Mouse (Mus musculus) skeletal muscle tissue, postnatal 0 days (tissue): ENCODE measurements around the gene Mei1. TPM values are rescaled to one million over a fixed set of nuclear protein-coding genes. Genes with fewer than 3 reads are reported as not detected.

Experiments
- polyA plus RNA-seq: library from polyadenylated mRNA; unstranded; fragments of >200 nt; fragmentation: Nextera tagmentation; extraction: Ambion mirVana; gene quantifications from 2 replicates; pipeline ENCODE4 v1.2.1, GENCODE M21; 2015

The Mei1 gene
- not detected in 2 replicates for polyA plus RNA-seq

DNA sequence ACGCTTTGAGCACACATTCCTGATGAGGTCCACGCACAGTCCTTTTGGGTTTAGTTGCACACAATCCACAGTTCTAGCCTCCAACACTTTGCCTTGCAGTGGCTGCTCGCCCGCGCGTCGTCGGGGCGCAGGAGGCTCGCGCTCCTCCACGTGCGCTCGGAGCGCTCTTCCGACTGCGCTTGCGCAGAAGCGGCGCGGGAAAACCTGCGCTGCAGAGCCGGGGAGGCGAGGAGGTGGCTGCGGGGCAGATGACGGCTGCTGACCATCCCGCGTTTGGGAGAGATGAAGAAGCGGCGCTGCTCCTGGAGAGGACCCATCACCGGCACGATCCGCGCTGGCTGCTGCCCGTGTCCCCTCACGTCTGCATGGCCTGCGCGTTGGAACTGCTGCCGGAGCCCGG lies at the start of gene Mei1:
Mei1 (plus strand) TSS at position 99 of the 400 bp plus-strand sequence.

DNA sequence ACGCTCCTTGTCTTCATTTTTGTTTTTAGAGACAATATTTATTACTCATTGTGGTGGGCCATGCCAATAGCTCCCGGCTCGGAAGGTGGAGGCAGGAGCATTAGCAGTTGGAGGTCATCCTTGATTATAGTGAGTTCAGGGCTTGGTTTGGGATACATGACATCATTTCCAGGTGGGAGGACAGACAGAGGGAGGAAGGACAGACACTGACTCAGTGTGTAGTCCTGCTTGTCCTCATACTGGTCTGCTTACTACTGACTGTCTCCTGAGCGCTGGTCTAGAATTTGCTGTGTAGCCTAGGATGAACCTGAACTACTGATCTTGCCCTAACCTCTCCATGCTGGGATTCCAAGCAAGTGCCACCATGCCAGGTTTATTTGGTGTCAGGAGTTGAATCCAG lies 36.0 kb upstream of the Mei1 start, which contains the start of gene Desi1:
Desi1 (minus strand) TSS at position 101 of the 400 bp plus-strand sequence.

DNA sequence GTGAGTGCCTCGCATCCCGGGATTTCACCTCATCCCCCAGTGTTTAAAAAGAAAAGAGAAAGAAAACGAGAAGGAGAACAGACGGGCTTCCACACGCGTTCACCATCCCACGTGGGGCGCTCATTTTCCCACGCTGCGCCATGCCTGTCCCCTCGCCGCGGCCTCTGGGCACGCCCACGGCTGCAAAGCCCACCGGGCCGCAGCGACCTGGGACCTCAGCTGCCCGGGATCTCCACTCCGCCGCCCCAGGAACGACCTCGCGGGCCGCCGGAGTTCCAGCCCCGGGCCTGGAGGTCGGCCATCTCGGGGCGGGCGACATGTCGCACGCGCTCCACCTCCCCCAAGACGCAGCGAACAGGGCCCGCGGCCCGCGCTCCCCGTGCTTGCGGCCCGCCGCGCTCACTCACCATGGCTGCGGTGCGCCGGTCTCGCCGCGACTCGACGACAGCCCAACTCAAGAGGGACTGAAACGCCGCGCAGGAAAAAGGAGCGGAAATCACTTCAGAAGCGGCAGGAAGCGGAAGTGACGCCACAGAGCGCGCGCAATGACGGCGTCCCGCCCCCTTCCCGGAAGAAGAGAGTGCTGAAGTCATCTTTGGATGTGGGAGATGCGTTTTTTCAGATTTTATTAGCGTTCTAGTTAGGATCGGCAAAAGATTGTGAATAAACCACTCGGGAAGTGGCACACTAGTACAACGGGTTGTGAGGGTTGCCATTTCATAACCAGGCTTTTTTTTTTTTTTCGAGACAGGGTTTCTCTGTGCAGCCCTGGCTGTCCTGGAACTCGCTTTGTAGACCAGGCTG lies 22.5 kb upstream of the Mei1 start, which contains the start of gene Snu13:
Snu13 (minus strand) TSS at position 519 of the 804 bp plus-strand sequence.

DNA sequence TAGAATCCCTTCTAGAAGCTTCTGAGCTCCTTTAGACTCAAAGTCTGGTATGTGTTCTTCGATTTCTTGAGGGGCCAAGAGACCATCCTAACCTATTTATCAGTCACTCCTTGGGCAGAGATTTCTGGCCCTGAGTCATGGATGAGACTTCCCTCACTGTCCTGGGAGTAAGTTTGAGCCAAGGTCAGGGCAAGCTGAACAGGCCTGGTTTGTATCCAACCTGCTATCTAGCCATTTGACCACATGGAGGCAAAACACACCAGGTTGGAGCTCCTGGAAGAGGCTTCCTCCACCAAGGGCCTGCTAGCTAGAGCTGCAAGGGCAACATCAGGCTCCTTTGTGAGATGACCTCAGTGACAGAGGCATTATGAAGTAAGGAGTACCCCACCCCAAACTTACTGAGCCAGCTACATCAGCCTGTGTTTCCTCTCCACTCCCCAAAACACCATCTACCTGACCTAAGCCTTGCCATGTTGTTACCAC lies 11.0 kb upstream of the Mei1 start, which contains the start of gene 4930407I10Rik:
4930407I10Rik (plus strand) TSS at position 433 of the 483 bp plus-strand sequence.

DNA sequence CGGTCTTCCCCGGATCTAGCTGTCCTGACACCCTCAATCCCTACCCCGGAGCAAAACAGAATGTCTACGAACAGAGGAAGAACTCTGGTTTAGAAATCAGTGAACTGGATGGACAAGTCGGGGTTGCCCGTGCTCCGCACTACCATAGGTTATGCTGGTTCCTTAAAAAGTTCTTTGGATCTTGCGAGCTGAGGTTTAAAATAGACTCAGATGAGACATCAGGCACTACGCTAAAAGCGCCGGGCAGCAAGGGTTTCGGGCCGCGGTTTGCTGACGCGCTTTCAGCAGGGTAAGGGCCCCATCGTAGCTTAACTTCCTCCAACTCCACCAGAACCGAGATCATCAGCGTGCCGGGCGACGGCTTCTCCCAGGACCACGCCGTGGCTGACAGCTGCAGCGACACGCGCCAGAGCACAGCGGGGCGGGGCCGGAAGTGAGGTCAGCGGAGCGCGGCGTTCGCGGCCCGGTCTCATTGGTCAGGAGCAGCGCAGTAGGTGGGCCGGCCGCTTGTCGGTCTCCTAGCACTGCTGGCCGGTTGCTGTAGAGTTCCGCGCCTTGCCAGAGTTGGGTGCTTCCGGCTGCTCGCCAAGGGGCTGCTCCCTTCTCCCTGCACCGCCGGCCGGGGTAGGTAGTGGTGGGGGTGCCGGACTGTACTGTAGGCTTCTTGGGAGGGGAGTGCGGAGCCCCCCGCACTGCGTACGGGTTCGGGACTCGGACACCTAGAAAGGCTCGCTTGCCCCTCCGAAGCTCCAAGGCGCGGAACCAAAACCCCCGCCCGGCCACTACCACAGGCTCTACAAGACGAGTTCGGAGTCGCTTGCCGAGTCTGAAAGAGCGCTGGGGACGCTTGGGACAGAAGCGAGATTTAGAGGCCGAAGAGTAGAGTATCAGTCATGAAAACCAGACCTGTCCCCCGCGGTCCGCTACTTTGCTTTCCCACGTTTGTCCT lies 57.9 kb downstream of the Mei1 start, which contains the start of gene Ccdc134:
Ccdc134 (plus strand) TSS at position 497 of the 949 bp plus-strand sequence.

DNA sequence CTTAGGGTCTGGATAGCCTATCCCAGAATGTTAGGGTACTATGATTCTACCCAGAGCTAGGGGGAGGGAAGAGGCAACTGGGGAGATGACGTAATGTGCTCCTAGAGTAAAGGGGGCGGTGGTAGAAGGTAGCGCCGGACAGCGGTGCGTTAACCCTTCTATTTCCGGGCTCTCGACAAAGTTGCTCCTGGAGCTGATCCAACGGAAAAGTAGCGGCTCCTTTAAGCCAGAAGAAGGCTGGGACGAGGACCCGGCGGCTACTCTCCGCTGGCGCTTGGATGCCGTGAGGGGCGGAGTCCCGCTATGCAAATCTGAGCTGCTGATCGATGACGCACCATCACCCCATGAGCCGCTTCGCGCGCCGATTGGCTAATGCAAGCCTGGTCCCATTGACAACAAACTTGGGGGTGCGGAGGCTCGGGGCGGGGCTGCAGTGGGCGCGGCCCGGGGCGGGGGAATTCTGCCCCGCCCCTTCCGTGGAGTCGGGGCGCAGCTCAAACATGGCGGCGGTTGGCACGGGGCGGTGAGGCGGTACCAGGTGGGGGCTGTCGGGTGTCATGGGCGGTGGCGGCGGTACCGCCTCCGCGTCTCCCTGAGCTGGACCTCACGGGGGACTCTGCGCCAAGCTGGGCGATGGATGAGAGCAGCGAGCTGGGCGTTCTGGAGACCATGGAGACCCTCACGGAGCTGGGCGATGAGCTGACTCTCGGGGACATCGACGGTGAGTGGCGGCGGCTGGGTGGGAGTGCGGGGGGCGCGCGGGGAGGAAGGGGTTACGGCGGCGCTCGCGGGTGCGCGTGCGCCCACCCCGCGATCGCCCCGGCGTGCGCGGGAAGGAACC lies 77.2 kb downstream of the Mei1 start, which contains the start of gene Srebf2:
Srebf2 (plus strand) TSS at position 412 of the 841 bp plus-strand sequence.

Other genes starting within 250 kb of the Mei1 start
- 31.6 and 35.5 TPM in 2 replicates for gene Tob2, start 211.2 kb upstream of the Mei1 start, polyA plus RNA-seq
- gene Phf5a, start 198.1 kb upstream of the Mei1 start, polyA plus RNA-seq = 48.6 and 54.7 TPM in 2 replicates
- gene Aco2, start 197.7 kb upstream of the Mei1 start, polyA plus RNA-seq = 541 and 569 TPM in 2 replicates
- 142 and 168 TPM in 2 replicates for gene Polr3h, start 143.8 kb upstream of the Mei1 start, polyA plus RNA-seq
- gene Csdc2, start 133.2 kb upstream of the Mei1 start, polyA plus RNA-seq = 12.6 and 14.2 TPM in 2 replicates
- 18.1 and 25.8 TPM in 2 replicates for gene Pmm1, start 109.1 kb upstream of the Mei1 start, polyA plus RNA-seq
- not detected in 2 replicates for gene 1700029P11Rik, start 89.5 kb upstream of the Mei1 start, polyA plus RNA-seq
- gene Xrcc6, start 82.2 kb upstream of the Mei1 start, polyA plus RNA-seq = 27.1 and 31.6 TPM in 2 replicates
- gene Desi1, start 36.1 kb upstream of the Mei1 start, polyA plus RNA-seq = 12.9 and 13.2 TPM in 2 replicates
- 101 and 109 TPM in 2 replicates for gene Snu13, start 22.4 kb upstream of the Mei1 start, polyA plus RNA-seq
- not detected in 2 replicates for gene 4930407I10Rik, start 10.8 kb upstream of the Mei1 start, polyA plus RNA-seq
- gene Ccdc134, start 57.9 kb downstream of the Mei1 start, polyA plus RNA-seq = 35.9 and 41.2 TPM in 2 replicates
- 53.6 and 63.8 TPM in 2 replicates for gene Srebf2, start 77.2 kb downstream of the Mei1 start, polyA plus RNA-seq
- not detected in 2 replicates for gene Shisa8, start 142.8 kb downstream of the Mei1 start, polyA plus RNA-seq
- not detected in 2 replicates for gene Tnfrsf13c, start 154.4 kb downstream of the Mei1 start, polyA plus RNA-seq
- gene Cenpm, start 174.8 kb downstream of the Mei1 start, polyA plus RNA-seq = 16.6 and 17.2 TPM in 2 replicates
- not detected in 2 replicates for gene 1500009C09Rik, start 182.4 kb downstream of the Mei1 start, polyA plus RNA-seq
- 0.36 and 0.61 TPM in 2 replicates for gene Sept3, start 204.9 kb downstream of the Mei1 start, polyA plus RNA-seq
- 0.13 TPM in 1 of 2 replicates, not detected in the other for gene Wbp2nl, start 229.0 kb downstream of the Mei1 start, polyA plus RNA-seq